Mouse (Mus musculus) bone marrow, adult 2 months (tissue): ENCODE measurements around the gene Fbxl5. TPM values are rescaled to one million over a fixed set of nuclear protein-coding genes. Genes with fewer than 3 reads are reported as not detected.

Experiments
- H3K27ac ChIP-seq: fragments of 200-500 bp; 2 replicates; pipeline ENCODE4 v1.5.1; 2012; ENCODE audit warnings: low read depth, mild to moderate bottlenecking, control low read depth, inconsistent platforms, low read length; ENCODE audit not compliant: control insufficient read depth, poor library complexity, insufficient read depth
- H3K4me1 ChIP-seq: fragments of 200-500 bp; 2 replicates; pipeline ENCODE4 v1.6.1; 2011; ENCODE audit warnings: low read length; ENCODE audit not compliant: control insufficient read depth, insufficient read depth
- H3K4me3 ChIP-seq: fragments of 200-500 bp; replicated peaks from 2 replicates; pipeline ENCODE3; 2011; ENCODE audit warnings: mild to moderate bottlenecking, low read depth, low read length, control low read depth; ENCODE audit not compliant: control insufficient read depth
- CTCF ChIP-seq: fragments of 200-500 bp; IDR thresholded peaks from 2 replicates; pipeline ENCODE4 v1.5.1; 2011; ENCODE audit warnings: low read length, control low read depth; ENCODE audit not compliant: control insufficient read depth, insufficient read depth
- POLR2A ChIP-seq: fragments of 200-500 bp; IDR thresholded peaks from 2 replicates; pipeline ENCODE4 v1.6.1; 2011; ENCODE audit warnings: low read depth, mild to moderate bottlenecking, control low read depth, low read length, borderline replicate concordance; ENCODE audit not compliant: control insufficient read depth
- whole genome bisulfite sequencing: fragments of 180-500 bp; shearing (Covaris S2); methylation state at CpG from one replicate; pipeline ENCODE4 v1.1.7; 2018; 5-methylcytosine and 5-hydroxymethylcytosine counted together
- polyA plus RNA-seq: library from polyadenylated mRNA; stranded (reverse); fragments of >200 nt; gene quantifications from 2 replicates; pipeline ENCODE4 v1.2.4, GENCODE M21; 2011; ENCODE audit warnings: low replicate concordance; ENCODE audit not compliant: missing spikeins, insufficient read depth, insufficient read length

Gene Fbxl5
- polyA plus RNA-seq, 1 experiment = 22.8 TPM

DNA sequence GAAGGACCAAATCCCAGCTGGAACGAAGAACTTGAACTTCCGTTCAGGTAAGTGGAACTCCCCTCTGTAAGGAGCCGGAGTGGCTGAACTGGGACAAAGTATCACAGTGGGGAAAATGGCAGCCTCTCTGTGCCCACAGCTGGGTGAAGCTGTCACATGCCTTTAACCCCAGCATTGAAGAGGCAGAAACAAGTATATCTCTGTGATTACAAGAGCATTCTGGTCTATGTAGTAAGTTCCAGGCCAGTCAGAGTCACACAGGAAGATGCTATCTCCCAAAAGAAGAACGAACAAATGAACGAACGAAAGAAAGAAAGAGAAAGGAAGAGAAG, 99.0 kb downstream of the Fbxl5 start:
- Histone ChIP-seq H3K27ac (no peak overlapping the region), H3K4me3 (no peak overlapping the region), H3K4me1 (no peaks in the 10 kb centered on the region)
- WGBS = 86% methylated on average over 6 of the region's 6 CpGs
- no peak for TF ChIP-seq POLR2A
- TF ChIP-seq CTCF = no peak

DNA sequence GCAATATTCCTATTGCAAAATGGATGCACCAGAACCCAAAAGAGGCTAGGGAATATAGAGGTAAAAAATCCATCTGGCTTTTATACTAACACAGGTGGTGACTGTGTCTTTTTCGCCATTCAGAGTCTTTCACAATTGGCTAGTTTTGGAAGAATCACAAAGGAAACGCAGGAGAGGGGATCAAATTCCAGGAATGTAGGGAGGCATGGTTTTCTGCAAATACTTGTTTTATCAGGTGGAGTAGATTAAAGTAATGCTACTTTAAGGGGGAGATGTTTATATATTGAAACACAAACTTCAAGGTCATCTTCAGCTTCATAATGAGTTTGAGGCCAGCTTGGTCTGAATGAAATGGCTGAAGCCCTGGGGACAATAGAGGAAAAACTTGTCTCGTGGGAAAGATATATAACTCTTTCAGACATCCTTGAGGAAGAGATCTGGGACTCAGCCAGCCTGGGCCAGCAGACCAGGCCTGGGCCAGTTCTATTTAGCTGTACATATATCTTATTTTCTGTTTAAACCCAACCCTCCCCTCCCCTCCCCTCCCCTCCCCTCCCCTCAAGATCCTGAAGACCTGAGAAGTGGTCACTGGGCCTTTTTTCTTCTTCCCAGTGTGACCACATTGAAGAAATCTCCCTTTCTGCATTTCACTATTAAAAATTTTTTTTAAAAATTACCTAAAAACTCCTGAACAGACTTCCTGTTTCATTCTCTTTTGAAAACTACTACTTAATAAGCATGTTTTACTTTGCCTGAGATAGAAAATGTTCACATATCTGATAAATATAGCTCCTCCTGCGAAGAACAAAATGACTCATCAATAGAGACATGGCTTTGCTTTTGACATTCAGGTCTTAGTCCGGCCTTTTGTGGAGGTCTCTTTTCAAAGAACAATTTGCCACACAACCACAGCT, 99.6 kb downstream of the Fbxl5 start:
- 78% methylated on average over 5 of the region's 5 CpGs for WGBS
- no peak for TF ChIP-seq CTCF
- TF ChIP-seq POLR2A = no peak
- H3K27ac ChIP-seq = no peak overlapping the region
- H3K4me3 ChIP-seq = no peak overlapping the region
- H3K4me1 ChIP-seq = no peaks in the 10 kb centered on the region

DNA sequence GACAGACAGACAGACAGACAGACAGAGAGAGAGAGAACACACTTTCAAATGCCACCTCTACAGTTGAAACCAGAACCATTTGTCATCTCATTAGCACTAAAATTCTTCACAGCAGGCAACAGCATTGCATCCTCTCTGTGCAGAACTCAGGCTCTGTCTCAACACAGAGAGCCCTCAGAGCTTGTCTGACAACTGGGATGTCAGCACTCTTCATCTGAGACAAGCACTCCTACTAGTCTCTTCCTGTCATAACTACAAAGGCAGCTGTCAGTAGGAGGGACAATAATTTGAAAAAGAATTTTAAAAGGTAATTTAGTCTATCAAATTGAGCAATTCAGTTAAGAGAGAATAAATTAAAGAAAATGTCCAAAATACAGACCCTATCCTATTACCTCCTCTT, 122.2 kb downstream of the Fbxl5 start:
- Histone ChIP-seq H3K27ac (no peak overlapping the region), H3K4me1 (no peaks in the 10 kb centered on the region), H3K4me3 (no peak overlapping the region)
- TF ChIP-seq POLR2A (no peak), CTCF (no peak)

DNA sequence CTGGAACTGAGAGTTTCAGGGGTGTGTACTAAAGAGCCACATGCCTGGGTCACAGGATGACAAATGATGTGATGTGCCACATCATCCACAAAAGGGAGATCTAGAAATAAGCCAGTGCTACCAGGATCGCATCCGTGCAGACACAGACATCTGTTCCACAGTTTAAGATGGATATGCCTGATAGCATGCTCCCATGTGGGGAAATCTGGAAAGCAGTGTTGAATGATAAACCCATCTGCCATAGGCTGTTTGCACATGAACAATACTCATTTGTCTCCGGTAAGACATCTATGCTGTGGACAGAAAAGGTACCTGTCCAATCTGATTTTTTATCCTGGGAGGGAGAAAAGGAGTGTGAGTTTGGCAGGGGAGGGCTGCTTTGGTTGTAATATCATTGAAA, 124.3 kb downstream of the Fbxl5 start:
- TF ChIP-seq CTCF = no peak
- H3K27ac ChIP-seq = no peak overlapping the region

More for the DNA sequence above, 124.3 kb downstream of the Fbxl5 start:
- 87% methylated on average over 3 of the region's 3 CpGs for whole genome bisulfite sequencing
- H3K4me1 ChIP-seq = no peaks in the 10 kb centered on the region
- H3K4me3 ChIP-seq = no peak overlapping the region

Other genes with a start within 250 kb of the Fbxl5 start
- gene Cc2d2a, start 159.3 kb downstream of the Fbxl5 start, polyA plus RNA-seq = 0.45 and 1.1 TPM in 2 replicates
- gene Bst1, start 2.8 kb downstream of the Fbxl5 start, polyA plus RNA-seq = 4.7 and 26.2 TPM in 2 replicates
- gene Cd38, start 46.9 kb upstream of the Fbxl5 start, polyA plus RNA-seq = 4.1 and 5.7 TPM in 2 replicates
- not detected in 2 replicates for gene Gm7879, start 91.5 kb upstream of the Fbxl5 start, polyA plus RNA-seq
- gene Fgfbp1, start 160.1 kb upstream of the Fbxl5 start, polyA plus RNA-seq = 2.2 TPM in 1 of 2 replicates, not detected in the other